Mouse (Mus musculus) hematopoietic stem cell, adult 5-6 weeks (primary cell): Measurements from ENCODE around the gene Epha1. TPM values are rescaled to one million over a fixed set of nuclear protein-coding genes. Genes with fewer than 3 reads are reported as not detected.

Experiments
- ATAC-seq, 2 experiments: fragments of 125-278 bp in 1 of 2; replicated peaks in 1 of 2; 2 replicates each; pipeline ENCODE4 v1.8.0; 2016 to 2017; ENCODE audit warnings: inconsistent platforms in 2 of 2, mild to moderate bottlenecking in 2 of 2, moderate number of reproducible peaks in 2 of 2, low read depth in 1 of 2, moderate TSS enrichment in 1 of 2; ENCODE audit not compliant: low FRiP score in 2 of 2, poor library complexity in 2 of 2, severe bottlenecking in 2 of 2, insufficient read depth in 1 of 2, low TSS enrichment in 1 of 2
- total RNA-seq: library from RNA; stranded (forward); fragments of 172-1452, 232-1000 nt; gene quantifications from 2 replicates; pipeline ENCODE4 v1.2.3, GENCODE M21; 2017

Gene Epha1
- total RNA-seq, 1 experiment from 2014 or later, result 0.84 TPM

- ATAC-seq, result 0 out of 4 replicates have a peak, but pooled peaks of 1 of the 2 experiments have one; percentile 24
Measured at GRCm38 (mm10) chr6:42309816-42310378, 63.2 kb downstream of the Epha1 start.

Other genes with a start within 250 kb of the Epha1 start
- not detected in 2 replicates for gene Tas2r139, start 232.3 kb downstream of the Epha1 start, total RNA-seq
- not detected in 2 replicates for gene Tas2r144, start 157.9 kb downstream of the Epha1 start, total RNA-seq
- gene Gstk1, start 127.3 kb downstream of the Epha1 start, total RNA-seq, result 19.0 and 25.7 TPM in 2 replicates
- gene Tmem139, start 111.3 kb downstream of the Epha1 start, total RNA-seq, result not detected in 2 replicates
- gene Casp2, start 108.3 kb downstream of the Epha1 start, total RNA-seq, result 101 and 111 TPM in 2 replicates
- gene Clcn1, start 86.6 kb downstream of the Epha1 start, total RNA-seq, result 0.75 TPM in 1 of 2 replicates, not detected in the other
- not detected in 2 replicates for gene Fam131b, start 48.6 kb downstream of the Epha1 start, total RNA-seq
- gene Zyx, start 23.6 kb downstream of the Epha1 start, total RNA-seq, result 71.2 and 71.8 TPM in 2 replicates
- not detected in 2 replicates for gene Tas2r143, start 27.0 kb upstream of the Epha1 start, total RNA-seq
- not detected in 2 replicates for gene Tas2r135, start 32.2 kb upstream of the Epha1 start, total RNA-seq
- not detected in 2 replicates for gene Tas2r126, start 61.3 kb upstream of the Epha1 start, total RNA-seq
- gene Olfr458, start 91.9 kb upstream of the Epha1 start, total RNA-seq, result not detected in 2 replicates
- not detected in 2 replicates for gene Olfr457, start 103.1 kb upstream of the Epha1 start, total RNA-seq
- not detected in 2 replicates for gene Olfr456, start 113.9 kb upstream of the Epha1 start, total RNA-seq
- gene Olfr455, start 174.3 kb upstream of the Epha1 start, total RNA-seq, result not detected in 2 replicates
- not detected in 2 replicates for gene Tcaf3, start 224.4 kb upstream of the Epha1 start, total RNA-seq